Mouse (Mus musculus) lung, embryonic 14.5 days (tissue): ENCODE results near the gene Oaz2. TPM values are rescaled to one million over a fixed set of nuclear protein-coding genes. Genes with fewer than 3 reads are reported as not detected.
"Not testable (repeated sequence)": the region's sequence is repeated elsewhere in the genome, so short reads cannot be mapped to it uniquely, and the experiment has no call there.

ENCODE experiments used
- ATAC-seq: fragments of 200-750 bp; cut with Nextera tagmentation; 2 replicates; pipeline ENCODE4 v1.8.0; 2017; ENCODE audit warnings: mild to moderate bottlenecking, moderate TSS enrichment, moderate library complexity; ENCODE audit not compliant: insufficient read depth
- DNase-seq: peaks from one replicate; pipeline ENCODE4 v3.0.0-alpha.2; 2015
- H3K27ac ChIP-seq: fragments of 300-500 bp; sonication (generic); 2 replicates; pipeline ENCODE4 v1.5.1; 2014; ENCODE audit warnings: low read depth, mild to moderate bottlenecking, moderate library complexity
- H3K27me3 ChIP-seq: fragments of 300-500 bp; sonication (generic); 2 replicates; pipeline ENCODE4 v1.6.1; 2014; ENCODE audit warnings: low read length, control low read depth; ENCODE audit not compliant: insufficient read depth
- H3K36me3 ChIP-seq: fragments of 300-500 bp; sonication (generic); 2 replicates; pipeline ENCODE4 v1.6.1; 2014; ENCODE audit warnings: control low read depth; ENCODE audit not compliant: insufficient read depth
- H3K4me1 ChIP-seq: fragments of 300-500 bp; sonication (generic); 2 replicates; pipeline ENCODE4 v1.6.1; 2014; ENCODE audit warnings: antibody characterized with exemption, control low read depth; ENCODE audit not compliant: insufficient read depth
- H3K4me2 ChIP-seq: fragments of 300-500 bp; sonication (generic); 2 replicates; pipeline ENCODE4 v1.6.1; 2014; ENCODE audit warnings: mild to moderate bottlenecking
- H3K4me3 ChIP-seq: fragments of 300-500 bp; sonication (generic); 2 replicates; pipeline ENCODE4 v1.5.1; 2014; ENCODE audit warnings: low read depth, low read length
- H3K9ac ChIP-seq: fragments of 300-500 bp; sonication (generic); 2 replicates; pipeline ENCODE4 v1.6.1; 2014
- H3K9me3 ChIP-seq: fragments of 300-500 bp; sonication (generic); 2 replicates; pipeline ENCODE4 v1.6.1; 2016; ENCODE audit warnings: low read depth, low read length, control low read depth
- CTCF ChIP-seq: IDR thresholded peaks from 2 replicates; pipeline ENCODE4 v1.5.1; 2016; ENCODE audit warnings: antibody characterized with exemption, low read depth
- WGBS: fragments of 180-500 bp; shearing (Covaris S2); extraction: QIAGEN DNeasy Blood & Tissue Kit; methylation state at CpG from one replicate; pipeline ENCODE4 v1.1.7; 2014; 5-methylcytosine and 5-hydroxymethylcytosine counted together
- polyA plus RNA-seq: library from polyadenylated mRNA; unstranded; fragments of >200 nt; fragmentation: Nextera tagmentation; extraction: Ambion mirVana; gene quantifications from 2 replicates; pipeline ENCODE4 v1.2.1, GENCODE M21; 2014

Oaz2 gene
- polyA plus RNA-seq, 1 experiment from 2014 or later = 263 TPM

- ATAC-seq = peak; percentile 87; the same call in 1 of the 2 replicates
- no peaks in the 10 kb centered on the region for H3K36me3 ChIP-seq
- peak overlapping the region; percentile 61 for H3K27ac ChIP-seq
- no peaks in the 10 kb centered on the region for H3K9me3 ChIP-seq
- no peak overlapping the region for H3K4me3 ChIP-seq
- peaks cover 12% of the 10 kb centered on the region for H3K4me1 ChIP-seq
- H3K9ac ChIP-seq = no peak overlapping the region
- H3K4me2 ChIP-seq = peak overlapping the region; percentile 0; the same call in 1 of the 2 replicates
- peak; percentile 85 for DNase-seq
- WGBS = 26% methylated on average over 1 of the region's 1 CpGs
- TF ChIP-seq CTCF = no peak
- no peaks in the 10 kb centered on the region for H3K27me3 ChIP-seq
These were observed 17.8 kb upstream of the Oaz2 start for GRCm38 (mm10) chr9:65649997-65650396.

- H3K27ac ChIP-seq, ATAC-seq, H3K36me3 ChIP-seq, H3K4me2 ChIP-seq, H3K27me3 ChIP-seq, DNase-seq, H3K4me3 ChIP-seq, H3K9ac ChIP-seq, H3K9me3 ChIP-seq: not testable (repeated sequence)
- peaks cover 12% of the 10 kb centered on the region for H3K4me1 ChIP-seq
- peak; percentile 34 for TF ChIP-seq CTCF
- 83% methylated on average over 1 of the region's 1 CpGs for WGBS
These were observed 15.8 kb upstream of the Oaz2 start for GRCm38 (mm10) chr9:65651957-65652356.

GRCm38 (mm10) chr9:65653741-65654140 is 14.1 kb upstream of the Oaz2 start:
- Histone ChIP-seq H3K4me1 (peaks cover 12% of the 10 kb centered on the region), H3K4me2 (no peak overlapping the region), H3K27ac (no peak overlapping the region), H3K36me3 (no peaks in the 10 kb centered on the region), H3K9ac (no peak overlapping the region), H3K9me3 (no peaks in the 10 kb centered on the region), H3K4me3 (no peak overlapping the region), H3K27me3 (no peaks in the 10 kb centered on the region)
- no peak for TF ChIP-seq CTCF
- DNase-seq (no peak), ATAC-seq (no peak)
- 87% methylated on average over 4 of the region's 4 CpGs for WGBS

- Histone ChIP-seq H3K36me3 (no peaks in the 10 kb centered on the region), H3K4me1 (peaks cover 12% of the 10 kb centered on the region), H3K9ac (no peak overlapping the region), H3K9me3 (no peaks in the 10 kb centered on the region), H3K4me3 (no peak overlapping the region), H3K27ac (no peak overlapping the region), H3K4me2 (no peak overlapping the region), H3K27me3 (no peaks in the 10 kb centered on the region)
- ATAC-seq = no peak
- 86% methylated on average over 3 of the region's 3 CpGs for WGBS
- no peak for DNase-seq
- no peak for TF ChIP-seq CTCF
These were observed 13.0 kb upstream of the Oaz2 start for GRCm38 (mm10) chr9:65654700-65655237.

GRCm38 (mm10) chr9:65655540-65655939 is 12.3 kb upstream of the Oaz2 start:
- Histone ChIP-seq H3K36me3 (no peaks in the 10 kb centered on the region), H3K27ac (no peak overlapping the region), H3K27me3 (no peaks in the 10 kb centered on the region), H3K4me1 (peaks cover 7% of the 10 kb centered on the region; the same call in 1 of the 2 replicates), H3K9me3 (no peaks in the 10 kb centered on the region), H3K4me3 (no peak overlapping the region), H3K4me2 (no peak overlapping the region), H3K9ac (no peak overlapping the region)
- 79% methylated on average over 8 of the region's 8 CpGs for WGBS
- DNase-seq = no peak
- ATAC-seq = no peak
- no peak for TF ChIP-seq CTCF

- no peaks in the 10 kb centered on the region for H3K36me3 ChIP-seq
- no peaks in the 10 kb centered on the region for H3K27me3 ChIP-seq
- H3K9ac ChIP-seq = no peak overlapping the region
These were observed 10.6 kb upstream of the Oaz2 start for GRCm38 (mm10) chr9:65657218-65657617.

GRCm38 (mm10) chr9:65661029-65661428 is 6.8 kb upstream of the Oaz2 start:
- Histone ChIP-seq H3K9me3 (no peaks in the 10 kb centered on the region), H3K36me3 (no peaks in the 10 kb centered on the region), H3K4me3 (no peak overlapping the region), H3K27ac (no peak overlapping the region), H3K4me2 (no peak overlapping the region), H3K27me3 (no peaks in the 10 kb centered on the region), H3K9ac (no peak overlapping the region), H3K4me1 (no peaks in the 10 kb centered on the region)
- peak; percentile 45 for TF ChIP-seq CTCF
- DNase-seq (no peak), ATAC-seq (no peak)
- 51% methylated on average over 5 of the region's 5 CpGs for WGBS

More at GRCm38 (mm10) chr9:65657218-65657617, 10.6 kb upstream of the Oaz2 start:
- Histone ChIP-seq H3K4me1 (no peaks in the 10 kb centered on the region), H3K9me3 (no peaks in the 10 kb centered on the region), H3K27ac (no peak overlapping the region), H3K4me2 (no peak overlapping the region), H3K4me3 (no peak overlapping the region)
- DNase-seq = no peak
- ATAC-seq = no peak
- WGBS = 84% methylated on average over 3 of the region's 3 CpGs
- TF ChIP-seq CTCF = no peak
